Mouse (Mus musculus) myocyte (in vitro differentiated cells): ENCODE results near the gene 1700092M07Rik.

Source experiments
- CEBPB ChIP-seq: IDR thresholded peaks from 2 replicates; pipeline ENCODE4 v1.6.1; 2011; ENCODE audit warnings: mild to moderate bottlenecking, moderate library complexity; ENCODE audit not compliant: poor library complexity, insufficient read depth, severe bottlenecking
- E2F4 ChIP-seq: IDR thresholded peaks from one replicate; pipeline ENCODE4 v1.6.1; 2011; ENCODE audit warnings: mild to moderate bottlenecking, control low read depth, moderate library complexity; ENCODE audit not compliant: insufficient read depth
- MAX ChIP-seq: IDR thresholded peaks from one replicate; pipeline ENCODE4 v1.6.1; 2011; ENCODE audit warnings: low read depth, mild to moderate bottlenecking, control low read depth
- MYOD1 ChIP-seq, 3 experiments: IDR thresholded peaks; one replicate each; pipeline ENCODE4 v1.6.1; 2011; ENCODE audit warnings: control low read depth in 2 of 3, low read depth in 2 of 3, mild to moderate bottlenecking in 2 of 3, moderate library complexity in 1 of 3; ENCODE audit not compliant: insufficient read length in 2 of 3, control insufficient read depth in 1 of 3
- MYOG ChIP-seq, 3 experiments: IDR thresholded peaks; one replicate each; pipeline ENCODE4 v1.6.1; 2011; ENCODE audit warnings: control low read depth in 2 of 3, low read depth in 2 of 3, mild to moderate bottlenecking in 2 of 3; ENCODE audit not compliant: insufficient read length in 2 of 3, control insufficient read depth in 1 of 3, insufficient read depth in 1 of 3
- POLR2A ChIP-seq: IDR thresholded peaks from one replicate; pipeline ENCODE4 v1.6.1; 2011; ENCODE audit warnings: low read depth, mild to moderate bottlenecking, control low read depth, moderate library complexity; ENCODE audit not compliant: insufficient read length
- POLR2AphosphoS2 ChIP-seq: IDR thresholded peaks from one replicate; pipeline ENCODE4 v1.6.1; 2011; ENCODE audit warnings: low read depth, control low read depth; ENCODE audit not compliant: insufficient read length
- REST ChIP-seq: IDR thresholded peaks from one replicate; pipeline ENCODE4 v1.6.1; 2011; ENCODE audit warnings: mild to moderate bottlenecking, control low read depth, moderate library complexity; ENCODE audit not compliant: insufficient read depth, insufficient read length
- TCF12 ChIP-seq: IDR thresholded peaks from one replicate; pipeline ENCODE4 v1.6.1; 2011; ENCODE audit warnings: mild to moderate bottlenecking, control low read depth; ENCODE audit not compliant: poor library complexity, insufficient read depth, severe bottlenecking
- TCF3 ChIP-seq: IDR thresholded peaks from one replicate; pipeline ENCODE4 v1.6.1; 2011; ENCODE audit warnings: low read depth, control low read depth; ENCODE audit not compliant: insufficient read length
- USF1 ChIP-seq: IDR thresholded peaks from one replicate; pipeline ENCODE4 v1.6.1; 2011; ENCODE audit warnings: low read depth, mild to moderate bottlenecking, control low read depth, moderate library complexity

GRCm38 (mm10) chr19:8722021-8722420 is 18.5 kb upstream of the 1700092M07Rik start:
- TF ChIP-seq MAX = no peak
- no peak for TF ChIP-seq POLR2A
- TF ChIP-seq USF1 = no peak
- TF ChIP-seq POLR2AphosphoS2 = no peak
- TF ChIP-seq TCF12 = no peak
- no peak for TF ChIP-seq MYOD1 (IDR thresholded peaks at IDR 0.05; ENCODE audit: control insufficient read depth in 1 of 3, insufficient read length in 2 of 3, low read depth in 2 of 3)
- TF ChIP-seq E2F4 = no peak
- no peak for TF ChIP-seq TCF3
- TF ChIP-seq MYOG (IDR thresholded peaks at IDR 0.05; ENCODE audit: control insufficient read depth in 1 of 3, insufficient read depth in 1 of 3, insufficient read length in 2 of 3, low read depth in 2 of 3) = no peak
- no peak for TF ChIP-seq CEBPB
- TF ChIP-seq REST = no peak
